Mouse (Mus musculus) embryonic facial prominence, embryonic 15.5 days (tissue): ENCODE measurements at regions not wholly inside any gene's neighbourhood (a gene's known extent, or its start where the extent isn't known, plus 50 kb on each side); places are given as distances from the start of the nearest gene placed in this dataset. TPM values are rescaled to one million over a fixed set of nuclear protein-coding genes. Genes with fewer than 3 reads are reported as not detected.
"Not testable (repeated sequence)": the region's sequence is repeated elsewhere in the genome, so short reads cannot be mapped to it uniquely, and the experiment has no call there.

Source experiments
- ATAC-seq: fragments of 200-750 bp; cut with Nextera tagmentation; 2 replicates; pipeline ENCODE4 v1.8.0; 2017; ENCODE audit warnings: low read depth, moderate TSS enrichment; ENCODE audit not compliant: insufficient number of reproducible peaks, low FRiP score, low TSS enrichment
- H3K27ac ChIP-seq: fragments of 300-500 bp; sonication (generic); replicated peaks from 2 replicates; pipeline ENCODE4 v1.5.1; 2015; ENCODE audit warnings: mild to moderate bottlenecking, inconsistent platforms
- H3K27me3 ChIP-seq: fragments of 300-500 bp; sonication (generic); 2 replicates; pipeline ENCODE4 v1.6.1; 2015; ENCODE audit warnings: inconsistent platforms
- H3K36me3 ChIP-seq: fragments of 300-500 bp; sonication (generic); 2 replicates; pipeline ENCODE4 v1.6.1; 2015; ENCODE audit warnings: mild to moderate bottlenecking, inconsistent platforms
- H3K4me1 ChIP-seq: fragments of 300-500 bp; sonication (generic); 2 replicates; pipeline ENCODE4 v1.6.1; 2015; ENCODE audit warnings: inconsistent platforms
- H3K4me2 ChIP-seq: fragments of 300-500 bp; sonication (generic); replicated peaks from 2 replicates; pipeline ENCODE4 v1.6.1; 2015; ENCODE audit warnings: mild to moderate bottlenecking, inconsistent platforms
- H3K4me3 ChIP-seq: fragments of 300-500 bp; sonication (generic); replicated peaks from 2 replicates; pipeline ENCODE4 v1.5.1; 2015; ENCODE audit warnings: mild to moderate bottlenecking, inconsistent platforms
- H3K9ac ChIP-seq: fragments of 300-500 bp; sonication (generic); 2 replicates; pipeline ENCODE4 v1.6.1; 2015; ENCODE audit warnings: inconsistent platforms
- H3K9me3 ChIP-seq: fragments of 300-500 bp; sonication (generic); replicated peaks from 2 replicates; pipeline ENCODE4 v1.6.1; 2016; ENCODE audit warnings: inconsistent platforms
- WGBS: fragments of 180-500 bp; shearing (Covaris S2); methylation state at CpG from one replicate; pipeline ENCODE4 v1.1.7; 2015; 5-methylcytosine and 5-hydroxymethylcytosine counted together
- microRNA-seq: library from miRNA; unstranded; fragments of <30 nt; microRNA quantifications from one replicate; pipeline ENCODE4, GENCODE M21; 2016; ENCODE audit warnings: borderline number of aligned reads

DNA sequence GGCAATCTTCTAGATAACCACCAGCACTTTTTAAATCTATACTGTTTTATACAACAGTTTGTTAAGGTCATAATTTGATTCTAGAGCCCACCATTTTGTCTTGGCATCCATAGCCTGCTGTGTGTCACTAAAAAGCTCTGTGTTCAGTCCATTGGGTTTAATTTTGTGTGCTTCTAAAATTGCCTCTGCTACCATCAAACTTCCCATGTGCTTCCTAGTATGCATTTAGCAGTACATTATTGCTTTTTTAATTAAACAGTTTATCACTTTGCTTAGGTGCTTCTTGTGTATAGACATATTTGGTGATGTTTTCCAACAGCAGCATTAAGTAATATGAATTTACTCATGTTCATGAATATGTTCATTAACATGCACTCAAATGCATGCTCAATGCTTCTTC, 102.4 kb upstream of the Egfr start:
- no peaks in the 10 kb centered on the region for H3K4me1 ChIP-seq
- no peak overlapping the region for H3K9ac ChIP-seq
- H3K9me3 ChIP-seq = no peaks in the 10 kb centered on the region
- no peaks in the 10 kb centered on the region for H3K36me3 ChIP-seq
- no peak for ATAC-seq
- H3K4me2 ChIP-seq = no peak overlapping the region
- no peak overlapping the region for H3K27ac ChIP-seq
- H3K27me3 ChIP-seq = no peaks in the 10 kb centered on the region
- no peak overlapping the region for H3K4me3 ChIP-seq

DNA sequence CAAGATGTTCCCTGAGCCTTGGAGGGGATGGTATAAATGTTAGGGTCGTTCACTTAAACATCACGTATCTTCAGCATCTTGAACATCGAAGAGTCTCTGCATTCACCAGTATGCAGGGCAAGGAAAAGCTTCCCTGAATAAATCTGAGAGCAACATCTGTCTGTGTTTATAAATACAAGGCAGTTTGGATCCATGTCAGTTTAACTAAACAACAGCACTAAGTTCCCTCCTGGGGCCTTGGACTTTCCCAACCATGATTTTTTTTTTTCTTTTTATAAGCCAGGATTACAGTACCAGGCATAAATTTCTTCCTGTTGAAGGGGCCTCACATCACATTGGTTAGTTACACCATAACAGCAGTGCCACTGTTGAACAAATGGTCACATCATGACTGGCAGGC, 88.2 kb upstream of the Egfr start:
- H3K27ac ChIP-seq = no peak overlapping the region
- H3K27me3 ChIP-seq = no peaks in the 10 kb centered on the region
- no peak overlapping the region for H3K4me2 ChIP-seq
- no peaks in the 10 kb centered on the region for H3K4me1 ChIP-seq
- no peaks in the 10 kb centered on the region for H3K9me3 ChIP-seq
- WGBS = 62% methylated on average over 3 of the region's 3 CpGs
- ATAC-seq = no peak
- H3K4me3 ChIP-seq = no peak overlapping the region
- no peaks in the 10 kb centered on the region for H3K36me3 ChIP-seq
- no peak overlapping the region for H3K9ac ChIP-seq

DNA sequence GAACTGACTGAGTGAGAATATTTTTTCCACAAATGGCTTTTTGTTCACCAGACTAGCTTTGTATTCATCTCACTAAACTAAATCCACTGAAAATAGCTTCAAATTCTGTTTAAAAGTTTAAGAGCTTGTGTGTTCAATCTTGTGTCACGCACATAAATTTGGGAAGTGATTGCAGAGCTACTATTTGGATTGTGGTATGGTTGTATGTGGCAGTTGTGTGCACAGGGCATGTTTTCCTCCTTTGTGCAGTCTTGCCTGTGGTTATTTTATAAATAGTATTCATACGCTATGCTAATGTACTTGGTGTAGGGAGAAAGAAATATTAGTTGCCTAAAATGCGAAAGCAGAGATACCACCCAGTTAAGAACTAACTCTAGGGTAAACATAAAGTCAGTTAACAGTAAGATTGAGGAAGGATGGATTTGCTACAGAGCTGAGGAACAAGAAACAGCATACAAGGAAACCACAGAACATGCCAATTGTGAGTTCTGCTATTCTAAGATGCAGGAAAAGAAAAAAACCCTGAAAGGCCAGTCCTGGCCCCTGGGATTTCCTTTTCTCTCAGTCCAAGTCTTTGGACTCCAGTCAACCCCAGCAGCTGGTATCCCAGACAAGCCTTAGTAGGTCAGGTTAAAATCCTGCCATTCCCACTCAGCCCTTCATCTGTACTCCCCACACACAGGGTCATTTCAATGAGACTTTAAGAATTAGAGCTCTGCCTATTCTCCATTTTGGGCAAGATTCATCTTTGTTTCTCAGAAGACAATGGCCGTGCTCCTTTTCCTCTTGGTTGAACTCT, 82.4 kb upstream of the Egfr start:
- Histone ChIP-seq H3K9me3 (no peaks in the 10 kb centered on the region), H3K4me3 (no peak overlapping the region), H3K4me1 (no peaks in the 10 kb centered on the region), H3K9ac (no peak overlapping the region), H3K36me3 (no peaks in the 10 kb centered on the region), H3K27me3 (no peaks in the 10 kb centered on the region), H3K4me2 (no peak overlapping the region), H3K27ac (no peak overlapping the region)
- no peak for ATAC-seq
- WGBS = 84% methylated on average over 4 of the region's 4 CpGs

DNA sequence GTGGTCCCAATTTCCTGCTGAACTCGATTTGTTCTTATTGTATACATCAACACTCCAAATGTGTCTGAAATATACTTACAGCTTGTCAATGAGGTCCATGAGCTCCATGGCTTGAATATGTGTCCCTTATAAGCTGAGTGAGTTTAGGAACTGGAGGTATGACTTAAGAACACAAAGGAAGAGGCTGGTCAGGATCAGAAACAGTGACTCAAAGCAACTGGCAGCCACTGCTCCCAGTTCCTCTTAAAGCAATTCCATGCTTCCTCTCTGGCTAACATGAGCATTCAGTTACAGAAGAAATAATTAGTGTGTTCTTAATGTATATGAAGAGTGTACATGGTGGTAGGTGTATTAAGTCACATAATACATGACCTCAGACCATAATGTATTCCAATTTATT, 81.7 kb upstream of the Egfr start:
- no peak overlapping the region for H3K27ac ChIP-seq
- H3K27me3 ChIP-seq = no peaks in the 10 kb centered on the region
- H3K9me3 ChIP-seq = no peaks in the 10 kb centered on the region
- 66% methylated on average over 1 of the region's 1 CpGs for WGBS
- no peak for ATAC-seq
- no peak overlapping the region for H3K4me3 ChIP-seq
- no peaks in the 10 kb centered on the region for H3K36me3 ChIP-seq
- no peaks in the 10 kb centered on the region for H3K4me1 ChIP-seq
- no peak overlapping the region for H3K9ac ChIP-seq
- no peak overlapping the region for H3K4me2 ChIP-seq

DNA sequence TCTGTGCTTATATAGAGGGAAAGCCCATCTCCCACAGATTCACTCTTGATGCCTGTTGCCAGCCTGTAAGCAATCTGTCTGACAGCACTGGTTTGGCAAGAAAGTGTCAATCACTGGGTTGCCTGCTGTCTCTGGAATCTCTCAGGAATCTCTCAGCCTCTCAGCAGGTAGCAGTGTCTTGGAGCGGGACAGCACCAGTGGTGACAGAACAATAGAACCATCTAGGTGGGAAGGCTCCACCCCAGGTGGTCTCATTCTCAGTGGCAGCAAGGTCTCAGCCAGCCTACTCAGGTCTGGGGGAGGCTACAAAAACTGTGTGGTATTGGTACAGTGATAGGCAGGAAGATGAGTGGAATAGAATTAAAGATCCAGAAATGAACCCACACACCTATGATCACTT, 76.1 kb upstream of the Egfr start:
- not testable (repeated sequence) for H3K4me2 ChIP-seq, H3K36me3 ChIP-seq, H3K27ac ChIP-seq, H3K9me3 ChIP-seq, H3K4me3 ChIP-seq, H3K27me3 ChIP-seq, H3K9ac ChIP-seq, H3K4me1 ChIP-seq, ATAC-seq
- WGBS = 27% methylated on average over 1 of the region's 1 CpGs

DNA sequence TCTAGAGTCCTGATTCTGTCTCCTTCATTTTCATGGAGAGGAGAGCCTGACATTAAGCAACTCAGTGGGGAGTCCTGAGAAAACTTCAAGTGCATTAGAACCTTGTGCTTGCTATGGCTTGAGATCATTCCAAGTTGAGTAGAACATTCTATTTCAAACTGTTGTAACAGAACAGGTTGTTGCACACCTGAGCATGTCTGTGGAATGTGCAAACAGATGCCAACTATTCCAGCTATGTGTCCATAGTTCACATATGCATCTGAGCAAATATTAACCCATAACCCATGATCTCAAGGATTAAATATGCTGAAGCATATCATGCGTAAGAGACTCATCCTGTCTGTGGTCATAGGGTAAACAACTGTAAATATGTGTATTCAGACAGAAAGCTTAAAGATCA, 68.5 kb upstream of the Egfr start:
- WGBS = 69% methylated on average over 1 of the region's 1 CpGs

DNA sequence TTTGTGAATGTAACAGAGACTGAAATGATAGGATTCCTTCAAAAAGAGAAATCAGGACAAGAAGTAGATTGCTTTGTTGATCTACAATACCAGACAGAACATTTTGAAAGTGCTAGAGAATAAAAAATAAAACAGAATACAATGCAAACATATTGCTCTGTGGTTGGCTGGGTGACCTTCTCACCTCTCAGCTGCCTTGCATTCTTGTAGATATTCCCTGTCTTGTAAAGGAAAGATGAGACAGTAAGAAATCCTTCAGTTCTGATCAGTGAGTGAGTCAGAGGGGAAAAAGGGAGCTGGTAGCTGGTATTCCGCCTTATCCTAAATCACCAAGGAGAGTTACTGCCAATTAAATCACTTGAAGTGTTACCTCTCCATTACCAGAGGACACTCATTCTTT, 56.4 kb upstream of the Egfr start:
- no peak overlapping the region for H3K27ac ChIP-seq
- no peak overlapping the region for H3K9ac ChIP-seq
- no peaks in the 10 kb centered on the region for H3K36me3 ChIP-seq
- H3K4me3 ChIP-seq = no peak overlapping the region
- H3K4me2 ChIP-seq = no peak overlapping the region
- no peaks in the 10 kb centered on the region for H3K9me3 ChIP-seq
- no peak for ATAC-seq
- 75% methylated on average over 1 of the region's 1 CpGs for WGBS
- no peaks in the 10 kb centered on the region for H3K4me1 ChIP-seq
- no peaks in the 10 kb centered on the region for H3K27me3 ChIP-seq

More for the DNA sequence above, 68.5 kb upstream of the Egfr start:
- no peak overlapping the region for H3K9ac ChIP-seq
- ATAC-seq = no peak
- H3K27me3 ChIP-seq = no peaks in the 10 kb centered on the region
- no peaks in the 10 kb centered on the region for H3K36me3 ChIP-seq
- no peaks in the 10 kb centered on the region for H3K4me1 ChIP-seq
- no peak overlapping the region for H3K27ac ChIP-seq
- H3K4me3 ChIP-seq = no peak overlapping the region
- no peak overlapping the region for H3K4me2 ChIP-seq
- H3K9me3 ChIP-seq = no peaks in the 10 kb centered on the region

DNA sequence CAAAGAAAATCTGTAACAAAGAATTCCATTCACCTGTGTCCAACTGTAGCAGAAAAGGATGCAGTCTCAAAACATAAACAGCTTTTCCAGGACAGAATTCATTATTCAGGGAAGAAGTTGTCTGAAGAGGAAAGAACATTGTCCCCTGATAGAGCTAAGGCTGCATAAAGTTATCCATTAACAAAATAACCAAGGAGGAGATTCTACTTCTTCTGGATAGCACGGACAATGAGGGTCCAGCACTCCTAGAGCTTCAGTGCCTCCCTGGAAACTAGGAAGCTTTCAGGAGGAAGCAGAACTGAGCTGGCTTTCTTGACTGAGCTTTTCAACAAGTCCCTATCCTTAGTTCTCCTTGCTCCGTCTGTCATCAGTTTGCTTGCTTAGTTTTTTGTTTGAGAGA, 55.2 kb upstream of the Egfr start:
- Histone ChIP-seq H3K27ac (no peak overlapping the region), H3K4me1 (no peaks in the 10 kb centered on the region), H3K4me3 (no peak overlapping the region), H3K9me3 (no peaks in the 10 kb centered on the region), H3K4me2 (no peak overlapping the region), H3K9ac (no peak overlapping the region), H3K36me3 (no peaks in the 10 kb centered on the region), H3K27me3 (no peaks in the 10 kb centered on the region)
- no peak for ATAC-seq
- 76% methylated on average over 2 of the region's 2 CpGs for WGBS

DNA sequence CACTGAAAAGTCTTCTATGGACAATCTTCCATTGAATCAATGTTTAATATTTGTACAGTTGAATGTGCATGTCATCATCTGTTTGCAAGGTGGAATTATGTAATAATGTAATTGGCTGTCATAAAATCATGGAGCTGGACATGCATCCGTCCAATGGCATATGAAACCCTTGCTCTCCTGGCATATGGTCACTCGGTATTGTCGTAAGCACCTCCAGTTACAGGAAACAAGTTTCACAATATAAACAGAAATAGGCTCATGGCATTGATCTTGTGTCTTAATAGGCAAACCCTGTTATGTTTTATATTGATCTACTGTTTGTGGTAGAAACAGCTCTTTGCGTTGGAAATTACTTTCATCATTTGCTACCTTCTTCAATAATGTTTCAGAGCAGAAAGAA, 50.2 kb upstream of the Egfr start:
- WGBS = 89% methylated on average over 4 of the region's 4 CpGs
- ATAC-seq = no peak
- no peak overlapping the region for H3K4me3 ChIP-seq

More for the DNA sequence above, 50.2 kb upstream of the Egfr start:
- H3K27me3 ChIP-seq = no peaks in the 10 kb centered on the region; the same call in 1 of the 2 replicates
- no peaks in the 10 kb centered on the region for H3K36me3 ChIP-seq
- no peak overlapping the region for H3K27ac ChIP-seq
- H3K9me3 ChIP-seq = no peaks in the 10 kb centered on the region
- H3K9ac ChIP-seq = no peak overlapping the region
- H3K4me1 ChIP-seq = no peaks in the 10 kb centered on the region
- H3K4me2 ChIP-seq = no peak overlapping the region

Small RNA genes in the stretch of these regions (microRNA-seq; reads per million reads assigned to microRNA genes)
- not detected for gene Gm24714
